Mouse (Mus musculus) olfactory bulb, adult 2 months (tissue): ENCODE data around the gene Slc15a3. TPM values are rescaled to one million over a fixed set of nuclear protein-coding genes. Genes with fewer than 3 reads are reported as not detected.

Experiments used
- H3K27ac ChIP-seq: fragments of 200-500 bp; 2 replicates; pipeline ENCODE4 v1.5.1; 2012; ENCODE audit warnings: low read depth, low read length; ENCODE audit not compliant: insufficient read depth
- H3K4me1 ChIP-seq: fragments of 200-500 bp; 2 replicates; pipeline ENCODE4 v1.6.1; 2012; ENCODE audit warnings: low read length; ENCODE audit not compliant: control insufficient read depth, insufficient read depth
- H3K4me3 ChIP-seq: fragments of 200-500 bp; 2 replicates; pipeline ENCODE4 v1.5.1; 2012; ENCODE audit warnings: mild to moderate bottlenecking, low read depth, low read length, moderate library complexity; ENCODE audit not compliant: insufficient read depth
- CTCF ChIP-seq: fragments of 200-500 bp; IDR thresholded peaks from 2 replicates; pipeline ENCODE4 v1.5.1; 2012; ENCODE audit warnings: low read depth, mild to moderate bottlenecking, low read length, moderate library complexity; ENCODE audit not compliant: insufficient read depth
- POLR2A ChIP-seq: fragments of 200-500 bp; IDR thresholded peaks from 2 replicates; pipeline ENCODE4 v1.6.1; 2012; ENCODE audit warnings: mild to moderate bottlenecking, low read depth, low read length, moderate library complexity; ENCODE audit not compliant: insufficient read depth
- WGBS: fragments of 180-500 bp; shearing (Covaris S2); methylation state at CpG from one replicate; pipeline ENCODE4 v1.1.7; 2018; 5-methylcytosine and 5-hydroxymethylcytosine counted together
- polyA plus RNA-seq: library from polyadenylated mRNA; stranded (reverse); fragments of >200 nt; gene quantifications from 2 replicates; pipeline ENCODE4 v1.2.4, GENCODE M21; 2012; ENCODE audit warnings: low replicate concordance; ENCODE audit not compliant: missing spikeins, insufficient read depth, insufficient read length

Gene Slc15a3
- polyA plus RNA-seq, 1 experiment, result not detected

GRCm38 (mm10) chr19:10833611-10834010, 5.9 kb upstream of the Slc15a3 start:
- Histone ChIP-seq H3K4me1 (no peaks in the 10 kb centered on the region), H3K4me3 (no peak overlapping the region), H3K27ac (no peak overlapping the region)
- WGBS, result 86% methylated on average over 3 of the region's 3 CpGs
- no peak for TF ChIP-seq POLR2A
- TF ChIP-seq CTCF, result no peak

- no peaks in the 10 kb centered on the region for H3K4me1 ChIP-seq
- WGBS, result 74% methylated on average over 3 of the region's 3 CpGs
- no peak overlapping the region for H3K4me3 ChIP-seq
- TF ChIP-seq POLR2A (no peak), CTCF (no peak)
- no peak overlapping the region for H3K27ac ChIP-seq
These were observed 3.9 kb upstream of the Slc15a3 start for GRCm38 (mm10) chr19:10835671-10836070.

GRCm38 (mm10) chr19:10841721-10842626, 2.4 kb downstream of the Slc15a3 start:
- H3K27ac ChIP-seq, result no peak overlapping the region
- 80% methylated on average over 16 of the region's 16 CpGs for WGBS
- no peak for TF ChIP-seq CTCF
- no peak for TF ChIP-seq POLR2A
- 0 out of 2 replicates have a peak, but pooled peaks cover 5% of the 10 kb centered on the region for H3K4me1 ChIP-seq
- H3K4me3 ChIP-seq, result no peak overlapping the region

GRCm38 (mm10) chr19:10842914-10843313, 3.4 kb downstream of the Slc15a3 start:
- H3K4me3 ChIP-seq, result no peak overlapping the region
- TF ChIP-seq POLR2A (no peak), CTCF (no peak)
- H3K4me1 ChIP-seq, result 0 out of 2 replicates have a peak, but pooled peaks cover 5% of the 10 kb centered on the region
- H3K27ac ChIP-seq, result no peak overlapping the region
- 76% methylated on average over 24 of the region's 24 CpGs for WGBS

GRCm38 (mm10) chr19:10844206-10844605, 4.7 kb downstream of the Slc15a3 start:
- Histone ChIP-seq H3K4me3 (no peak overlapping the region), H3K27ac (no peak overlapping the region), H3K4me1 (0 out of 2 replicates have a peak, but pooled peaks cover 5% of the 10 kb centered on the region)
- WGBS, result 87% methylated on average over 5 of the region's 5 CpGs
- TF ChIP-seq CTCF (no peak), POLR2A (no peak)

GRCm38 (mm10) chr19:10845454-10845853, 5.9 kb downstream of the Slc15a3 start:
- Histone ChIP-seq H3K4me1 (0 out of 2 replicates have a peak, but pooled peaks cover 5% of the 10 kb centered on the region), H3K4me3 (no peak overlapping the region), H3K27ac (no peak overlapping the region)
- WGBS, result 84% methylated on average over 3 of the region's 3 CpGs
- no peak for TF ChIP-seq CTCF
- TF ChIP-seq POLR2A, result no peak

GRCm38 (mm10) chr19:10846150-10846549, 6.6 kb downstream of the Slc15a3 start:
- 0 out of 2 replicates have a peak, but pooled peaks cover 5% of the 10 kb centered on the region for H3K4me1 ChIP-seq
- no peak overlapping the region for H3K4me3 ChIP-seq
- TF ChIP-seq CTCF, result no peak
- TF ChIP-seq POLR2A, result no peak
- H3K27ac ChIP-seq, result no peak overlapping the region
- 75% methylated on average over 7 of the region's 7 CpGs for WGBS

GRCm38 (mm10) chr19:10847311-10848087, 8.0 kb downstream of the Slc15a3 start:
- 29% methylated on average over 3 of the region's 3 CpGs for WGBS
- TF ChIP-seq CTCF (no peak), POLR2A (no peak)
- Histone ChIP-seq H3K4me3 (no peak overlapping the region), H3K4me1 (no peaks in the 10 kb centered on the region), H3K27ac (no peak overlapping the region)

GRCm38 (mm10) chr19:10855422-10855821, 15.9 kb downstream of the Slc15a3 start:
- TF ChIP-seq POLR2A (no peak), CTCF (no peak)
- 85% methylated on average over 3 of the region's 3 CpGs for WGBS
- H3K27ac ChIP-seq, result no peak overlapping the region
- H3K4me3 ChIP-seq, result no peak overlapping the region
- H3K4me1 ChIP-seq, result 0 out of 2 replicates have a peak, but pooled peaks cover 3% of the 10 kb centered on the region
